Mouse (Mus musculus): ENCODE results near the gene Cfc1. TPM values are rescaled to one million over a fixed set of nuclear protein-coding genes. Genes with fewer than 3 reads are reported as not detected.

The Cfc1 gene
- polyA plus RNA-seq, 1 experiment from 2014 or later = 1.3 TPM

DNA sequence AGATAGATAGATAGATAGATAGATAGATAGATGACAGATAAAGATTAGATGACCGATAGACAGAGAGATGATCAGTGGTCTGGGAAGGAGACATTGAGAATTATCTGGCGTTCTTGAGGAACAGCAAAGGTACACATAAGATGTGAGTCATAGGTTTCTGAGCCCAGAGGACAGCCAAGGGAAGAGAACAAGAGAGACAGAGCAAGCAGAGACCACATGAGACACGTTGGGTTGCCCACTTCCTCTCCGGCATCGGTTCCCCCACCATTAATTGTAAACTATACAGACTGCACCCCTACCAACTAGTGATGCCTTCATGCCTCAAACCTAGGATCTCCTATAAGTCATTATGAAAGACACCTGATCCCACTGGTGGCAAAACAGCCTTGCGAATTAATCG, 18.8 kb downstream of the Cfc1 start:
- Histone ChIP-seq H3K27ac (replicated peaks) (no peak overlapping the region), H3K4me3 (replicated peaks) (no peak overlapping the region), H3K27me3 (no peaks in the 10 kb centered on the region), H3K36me3 (no peaks in the 10 kb centered on the region), H3K4me2 (replicated peaks) (no peak overlapping the region), H3K4me1 (no peaks in the 10 kb centered on the region), H3K9ac (no peak overlapping the region), H3K9me3 (replicated peaks) (no peaks in the 10 kb centered on the region)
- WGBS = 82% methylated on average over 7 of the region's 7 CpGs
- no peak for ATAC-seq (ENCODE audit: insufficient number of reproducible peaks, low FRiP score, low TSS enrichment, low read depth)

DNA sequence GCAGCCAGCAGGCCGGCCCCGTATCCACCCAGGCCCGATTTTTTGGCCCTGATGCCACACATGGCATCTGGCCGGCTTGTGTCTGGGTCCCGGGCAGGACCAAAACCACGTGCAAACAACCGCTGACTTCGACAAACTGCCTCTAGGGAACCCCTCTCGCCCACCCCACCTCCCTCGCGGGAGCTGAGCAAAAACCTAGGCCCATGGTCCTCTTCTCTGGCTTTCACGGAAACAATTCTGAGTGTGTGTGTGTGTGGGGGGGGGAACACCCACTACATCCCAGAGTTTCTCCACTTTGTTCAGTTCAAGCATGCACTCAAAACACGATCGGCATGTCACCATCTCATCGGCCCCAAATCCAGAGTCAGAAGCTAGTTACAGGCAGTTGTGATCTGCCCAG, 25.4 kb downstream of the Cfc1 start, which contains the start of gene Prss40:
Prss40 (minus strand) TSS at position 101 of the 400 bp plus-strand sequence.
- ATAC-seq (ENCODE audit: insufficient number of reproducible peaks, low FRiP score, low TSS enrichment, low read depth) = no peak
- no peak within 1 kb of the TSS for H3K4me2 ChIP-seq (replicated peaks)
- no peak within 1 kb of the TSS for H3K4me3 ChIP-seq (replicated peaks)
- no peaks in the 10 kb centered on the region for H3K9me3 ChIP-seq (replicated peaks)
- no peaks in the 10 kb centered on the region for H3K27me3 ChIP-seq
- no peak within 1 kb of the TSS for H3K27ac ChIP-seq (replicated peaks)
- no peaks in the 10 kb centered on the region for H3K36me3 ChIP-seq
- WGBS = 83% methylated on average over 15 of the region's 15 CpGs
- H3K4me1 ChIP-seq = no peaks in the 10 kb centered on the region
- H3K9ac ChIP-seq = no peak within 1 kb of the TSS

DNA sequence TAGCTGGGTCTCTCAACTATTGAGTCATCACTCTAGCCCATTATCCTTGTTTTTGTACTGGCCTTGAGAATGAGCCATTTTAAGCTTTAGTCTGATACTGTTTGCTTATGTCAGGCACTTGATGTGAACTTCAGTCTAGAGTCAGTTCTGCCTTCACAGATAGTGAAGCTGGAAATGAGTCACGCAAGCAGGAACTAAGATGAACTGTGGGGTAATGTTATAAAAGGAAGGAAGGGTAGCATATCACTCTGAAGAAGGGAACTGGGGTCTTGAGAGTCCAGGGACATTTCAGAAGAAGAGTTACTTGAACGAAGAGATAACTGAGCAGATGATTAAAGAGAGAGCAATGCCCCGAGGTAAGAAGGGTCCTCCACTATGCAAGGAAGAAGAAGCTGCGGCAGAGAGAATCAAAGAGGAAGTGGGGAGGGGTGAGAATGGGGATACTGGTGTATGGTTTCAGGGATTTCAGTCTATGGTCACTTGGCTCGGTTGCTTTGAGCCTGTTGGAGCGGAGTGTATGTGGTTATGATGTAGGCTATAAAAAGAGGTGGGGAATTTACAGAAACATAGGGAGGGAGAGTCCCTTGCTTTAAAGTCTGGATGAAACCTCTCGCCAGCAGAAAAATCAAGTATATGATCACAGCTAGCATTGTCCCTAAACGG, 29.1 kb downstream of the Cfc1 start:
- no peak for ATAC-seq (ENCODE audit: insufficient number of reproducible peaks, low FRiP score, low TSS enrichment, low read depth)
- 72% methylated on average over 8 of the region's 8 CpGs for WGBS
- Histone ChIP-seq H3K4me1 (no peaks in the 10 kb centered on the region), H3K4me3 (replicated peaks) (no peak overlapping the region), H3K9ac (no peak overlapping the region), H3K9me3 (replicated peaks) (no peaks in the 10 kb centered on the region), H3K4me2 (replicated peaks) (no peak overlapping the region), H3K27me3 (no peaks in the 10 kb centered on the region), H3K27ac (replicated peaks) (no peak overlapping the region), H3K36me3 (no peaks in the 10 kb centered on the region)

DNA sequence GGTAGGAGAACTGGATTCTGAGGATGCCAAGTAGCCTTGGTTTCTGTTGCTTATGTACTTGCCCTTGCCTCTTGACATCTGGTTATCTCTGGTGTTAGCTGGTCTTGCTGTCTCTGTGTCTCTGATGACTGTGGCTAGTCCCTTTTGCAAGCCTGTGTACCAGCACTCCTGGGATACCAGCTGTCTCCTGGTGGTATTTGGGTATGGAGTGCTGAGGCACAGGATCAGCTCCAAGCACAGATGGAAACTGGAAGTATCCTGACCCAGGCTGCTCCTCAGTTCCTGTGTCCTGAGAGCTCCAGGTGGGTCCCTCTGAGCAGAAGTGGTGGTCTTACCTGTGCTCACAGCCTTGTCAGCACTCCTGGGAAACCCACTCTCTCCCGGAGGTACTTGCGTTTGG, 32.7 kb downstream of the Cfc1 start:
- Histone ChIP-seq H3K9me3 (replicated peaks) (no peaks in the 10 kb centered on the region), H3K27me3 (no peaks in the 10 kb centered on the region), H3K4me1 (no peaks in the 10 kb centered on the region), H3K4me2 (replicated peaks) (no peak overlapping the region), H3K9ac (no peak overlapping the region), H3K36me3 (no peaks in the 10 kb centered on the region), H3K27ac (replicated peaks) (no peak overlapping the region), H3K4me3 (replicated peaks) (no peak overlapping the region)
- ATAC-seq (ENCODE audit: insufficient number of reproducible peaks, low FRiP score, low TSS enrichment, low read depth) = no peak
- 98% methylated on average over 2 of the region's 2 CpGs for WGBS

DNA sequence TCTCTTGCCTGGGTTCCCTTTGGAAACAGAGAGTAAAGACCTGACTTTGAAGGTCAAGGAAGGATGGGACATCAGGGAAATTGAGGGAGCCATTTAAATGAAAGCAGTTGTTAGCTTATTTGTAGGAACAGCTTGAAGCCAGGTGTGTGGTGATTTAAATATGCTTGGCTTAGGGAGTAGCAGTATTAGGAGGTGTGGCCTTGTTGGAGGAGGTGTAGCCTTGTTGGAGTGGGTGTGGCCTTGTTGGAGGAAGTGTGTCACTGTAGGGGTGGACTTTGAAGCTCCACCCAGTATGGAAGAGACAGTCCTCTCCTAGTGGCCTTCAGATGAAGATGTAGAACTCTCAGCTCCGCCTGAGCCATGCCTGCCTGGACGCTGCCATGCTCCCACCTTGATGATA, 34.4 kb downstream of the Cfc1 start:
- Histone ChIP-seq H3K27ac (replicated peaks) (no peak overlapping the region), H3K27me3 (no peaks in the 10 kb centered on the region), H3K9ac (no peak overlapping the region), H3K4me1 (no peaks in the 10 kb centered on the region), H3K36me3 (no peaks in the 10 kb centered on the region), H3K4me2 (replicated peaks) (no peak overlapping the region), H3K4me3 (replicated peaks) (no peak overlapping the region), H3K9me3 (replicated peaks) (no peaks in the 10 kb centered on the region)
- WGBS = 94% methylated on average over 2 of the region's 2 CpGs
- ATAC-seq (ENCODE audit: insufficient number of reproducible peaks, low FRiP score, low TSS enrichment, low read depth) = no peak

DNA sequence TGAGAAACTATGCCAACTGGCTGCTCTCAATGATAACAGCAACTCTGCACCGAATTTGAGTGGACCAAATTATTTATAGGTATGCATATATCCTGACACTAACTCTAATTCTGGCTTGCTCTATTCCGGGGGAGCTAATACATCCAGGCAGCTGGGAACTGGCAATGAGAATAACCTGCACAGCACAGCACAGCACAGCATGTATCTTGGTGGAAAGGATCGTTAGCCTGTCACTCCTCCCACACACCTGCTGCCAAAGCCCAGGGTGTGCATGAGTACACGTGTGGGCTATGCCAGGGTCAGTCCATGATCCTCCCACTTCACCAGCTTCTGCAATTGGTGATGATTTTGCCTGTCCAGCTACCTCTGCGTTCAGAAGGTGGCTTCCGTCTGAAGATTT, 36.0 kb downstream of the Cfc1 start:
- no peak overlapping the region for H3K4me3 ChIP-seq (replicated peaks)
- H3K9ac ChIP-seq = no peak overlapping the region
- H3K4me1 ChIP-seq = no peaks in the 10 kb centered on the region
- H3K36me3 ChIP-seq = no peaks in the 10 kb centered on the region
- WGBS = 72% methylated on average over 6 of the region's 6 CpGs
- H3K27me3 ChIP-seq = peaks cover 3% of the 10 kb centered on the region; the same call in 1 of the 2 replicates
- H3K4me2 ChIP-seq (replicated peaks) = no peak overlapping the region
- ATAC-seq (ENCODE audit: insufficient number of reproducible peaks, low FRiP score, low TSS enrichment, low read depth) = no peak
- no peak overlapping the region for H3K27ac ChIP-seq (replicated peaks)
- H3K9me3 ChIP-seq (replicated peaks) = no peaks in the 10 kb centered on the region

DNA sequence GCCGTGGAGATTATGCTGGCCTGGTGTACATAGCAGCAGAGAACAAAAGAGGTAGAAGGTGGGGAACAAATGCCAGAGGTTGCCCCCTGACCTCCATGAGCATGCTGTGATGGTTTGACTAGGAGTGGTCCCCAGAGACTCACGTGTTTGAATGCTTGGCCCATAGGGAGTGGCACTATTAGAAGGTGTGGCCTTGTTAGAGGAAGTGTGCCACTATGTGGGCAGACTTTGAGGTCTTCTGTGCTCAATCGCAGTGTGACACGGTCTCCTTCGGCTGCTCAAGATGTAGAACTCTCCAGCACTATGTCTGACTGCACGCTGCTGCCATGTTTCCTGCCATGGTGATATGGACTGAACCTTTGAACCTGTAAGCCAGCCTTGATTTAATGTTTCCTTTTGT, 37.8 kb downstream of the Cfc1 start:
- WGBS = 86% methylated on average over 6 of the region's 6 CpGs
- peaks cover 8% of the 10 kb centered on the region; the same call in 1 of the 2 replicates for H3K27me3 ChIP-seq
- ATAC-seq (ENCODE audit: insufficient number of reproducible peaks, low FRiP score, low TSS enrichment, low read depth) = no peak

DNA sequence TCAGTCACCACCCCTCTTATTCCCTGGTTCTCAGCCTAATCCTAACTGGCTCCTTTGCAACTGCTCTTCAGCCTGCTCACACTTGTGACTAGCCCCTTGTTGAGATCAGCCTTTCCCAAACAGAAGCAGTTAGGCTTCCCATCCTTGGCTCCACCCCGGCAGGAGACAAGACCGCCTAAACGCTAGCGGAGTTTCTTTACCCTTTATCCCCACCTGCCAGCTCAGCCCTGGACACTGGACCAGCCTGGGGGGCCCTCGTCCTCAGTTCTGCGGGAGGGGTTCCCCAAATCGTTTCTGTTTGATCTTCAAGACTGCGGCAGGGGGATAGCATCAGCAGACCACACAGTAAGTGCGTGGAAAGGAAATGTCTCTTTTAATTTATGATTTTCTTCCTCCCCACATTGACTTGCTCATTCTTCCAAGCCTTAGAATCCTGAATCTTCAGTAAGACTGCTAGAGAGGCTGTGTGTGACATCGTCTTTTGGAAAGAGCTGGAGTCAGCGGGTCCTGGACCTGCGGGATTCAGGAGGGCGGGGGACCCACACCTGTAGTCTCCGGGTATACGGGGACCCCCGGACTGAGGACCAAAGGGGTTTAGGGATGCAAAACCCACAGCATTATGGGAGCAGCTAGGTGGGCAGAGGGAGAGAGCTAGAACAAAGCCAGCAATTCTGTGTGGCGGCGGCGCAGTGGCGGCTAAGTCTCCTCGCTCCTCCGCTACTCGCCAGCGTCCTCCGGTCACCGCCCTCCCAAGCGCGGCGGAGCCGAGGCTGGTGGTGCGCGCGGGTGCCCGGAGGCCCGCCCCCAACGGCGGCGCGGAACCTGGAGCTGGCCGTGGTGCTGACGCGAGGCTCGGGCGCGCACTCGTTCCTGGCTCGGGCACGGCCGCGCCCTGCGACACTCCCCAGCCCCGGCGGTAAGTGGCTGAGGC, 43.7 kb downstream of the Cfc1 start, which contains the start of gene Amer3:
Amer3 (plus strand) TSS at position 807 of the 931 bp plus-strand sequence.
- no peak within 1 kb of the TSS for H3K9ac ChIP-seq
- peak; percentile 87 for ATAC-seq (ENCODE audit: insufficient number of reproducible peaks, low FRiP score, low TSS enrichment, low read depth)
- H3K4me3 ChIP-seq (replicated peaks) = peak within 1 kb of the TSS; percentile 40
- H3K4me2 ChIP-seq (replicated peaks) = peak within 1 kb of the TSS; percentile 67
- under 1% methylated on average over 51 of the region's 53 CpGs for WGBS
- peaks cover 36% of the 10 kb centered on the region for H3K27me3 ChIP-seq
- no peak within 1 kb of the TSS for H3K27ac ChIP-seq (replicated peaks)
- peaks cover 14% of the 10 kb centered on the region; the same call in 1 of the 2 replicates for H3K4me1 ChIP-seq
- H3K36me3 ChIP-seq = no peaks in the 10 kb centered on the region
- H3K9me3 ChIP-seq (replicated peaks) = no peaks in the 10 kb centered on the region

More for the DNA sequence above, 37.8 kb downstream of the Cfc1 start:
- Histone ChIP-seq H3K4me3 (replicated peaks) (no peak overlapping the region), H3K9ac (no peak overlapping the region), H3K4me1 (no peaks in the 10 kb centered on the region), H3K9me3 (replicated peaks) (no peaks in the 10 kb centered on the region), H3K4me2 (replicated peaks) (no peak overlapping the region), H3K27ac (replicated peaks) (no peak overlapping the region), H3K36me3 (no peaks in the 10 kb centered on the region)

DNA sequence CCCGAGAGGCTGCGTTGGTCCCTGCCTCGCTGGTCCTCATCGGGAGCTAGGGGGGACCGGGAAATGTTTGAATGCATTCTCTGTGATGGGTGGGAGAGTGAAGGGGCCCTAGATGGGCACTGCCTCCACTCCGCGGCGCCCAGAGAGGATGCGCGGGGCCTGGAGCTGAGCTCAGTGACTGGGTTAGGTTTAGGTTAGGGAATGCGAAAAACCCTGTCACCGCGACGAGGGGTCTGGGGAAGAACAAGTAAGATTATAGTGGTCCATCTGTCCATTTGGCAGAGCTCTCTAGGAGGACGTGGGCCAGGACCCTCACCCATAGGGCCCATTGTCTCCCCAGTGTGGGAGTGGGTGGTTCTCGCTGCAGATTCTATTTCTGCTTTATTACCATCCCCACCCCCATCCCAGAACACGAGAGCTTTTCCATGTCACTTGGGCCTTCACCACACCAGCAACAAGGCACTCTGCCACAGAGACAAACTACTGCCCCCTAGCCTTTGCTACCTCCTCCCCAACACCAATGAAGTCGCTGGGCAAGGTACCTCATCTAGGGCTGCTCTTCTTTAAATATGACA, 44.4 kb downstream of the Cfc1 start:
- H3K4me2 ChIP-seq (replicated peaks) = peak overlapping the region; percentile 67
- ATAC-seq (ENCODE audit: insufficient number of reproducible peaks, low FRiP score, low TSS enrichment, low read depth) = no peak
- WGBS = under 1% methylated on average over 18 of the region's 18 CpGs
- H3K9ac ChIP-seq = no peak overlapping the region
- no peak overlapping the region for H3K27ac ChIP-seq (replicated peaks)
- H3K27me3 ChIP-seq = peaks cover 36% of the 10 kb centered on the region
- no peaks in the 10 kb centered on the region for H3K36me3 ChIP-seq
- peaks cover 14% of the 10 kb centered on the region; the same call in 1 of the 2 replicates for H3K4me1 ChIP-seq
- no peaks in the 10 kb centered on the region for H3K9me3 ChIP-seq (replicated peaks)
- H3K4me3 ChIP-seq (replicated peaks) = peak overlapping the region; percentile 40

DNA sequence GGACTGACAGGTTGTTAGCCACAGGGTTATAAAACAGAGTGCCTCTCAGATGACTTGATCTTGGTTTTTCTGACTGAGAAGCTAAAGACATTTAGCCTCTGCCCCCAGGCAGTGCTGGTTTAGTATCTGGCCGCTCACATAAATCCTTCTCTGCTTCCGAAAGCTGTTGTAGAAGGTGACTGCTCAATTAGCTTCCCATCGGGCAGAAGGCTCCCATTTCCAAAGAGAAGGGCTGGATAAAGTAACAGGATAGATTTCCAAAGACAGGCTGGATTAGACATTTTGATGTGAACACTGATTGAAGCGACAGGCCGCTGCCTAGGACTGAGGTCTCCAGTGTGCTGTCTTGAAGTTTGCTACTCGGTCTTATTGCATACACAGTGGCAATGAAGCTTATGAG, 46.8 kb downstream of the Cfc1 start:
- H3K9ac ChIP-seq = no peak overlapping the region
- H3K36me3 ChIP-seq = no peaks in the 10 kb centered on the region
- H3K4me3 ChIP-seq (replicated peaks) = no peak overlapping the region
- WGBS = 53% methylated on average over 6 of the region's 6 CpGs
- no peak for ATAC-seq (ENCODE audit: insufficient number of reproducible peaks, low FRiP score, low TSS enrichment, low read depth)
- H3K4me2 ChIP-seq (replicated peaks) = no peak overlapping the region
- peaks cover 29% of the 10 kb centered on the region for H3K27me3 ChIP-seq
- H3K4me1 ChIP-seq = peaks cover 14% of the 10 kb centered on the region; the same call in 1 of the 2 replicates
- H3K9me3 ChIP-seq (replicated peaks) = no peaks in the 10 kb centered on the region
- H3K27ac ChIP-seq (replicated peaks) = no peak overlapping the region

DNA sequence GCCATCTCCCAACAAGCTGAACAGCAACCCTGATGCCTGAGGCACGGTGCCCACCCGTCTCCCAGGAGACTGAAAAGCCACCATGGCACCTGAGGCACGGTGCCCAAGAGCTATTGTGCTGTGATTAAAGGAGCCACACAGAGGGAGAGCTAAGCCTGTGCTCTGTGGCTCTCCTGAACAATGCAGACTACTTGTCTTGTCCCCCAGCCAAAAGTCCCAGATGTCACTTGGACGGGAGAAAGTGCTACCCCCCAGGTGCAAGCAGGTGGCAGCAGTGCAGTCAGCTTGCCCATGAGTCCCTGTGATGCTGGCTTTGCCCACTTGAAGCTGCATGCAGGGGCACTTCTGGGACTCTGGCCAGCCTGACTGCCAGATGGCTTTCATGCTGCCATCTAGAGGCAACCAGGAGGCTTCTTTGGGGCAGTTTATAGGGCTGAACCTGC, 48.4 kb downstream of the Cfc1 start:
- Histone ChIP-seq H3K9me3 (replicated peaks) (no peaks in the 10 kb centered on the region), H3K27ac (replicated peaks) (no peak overlapping the region), H3K36me3 (no peaks in the 10 kb centered on the region), H3K4me2 (replicated peaks) (no peak overlapping the region), H3K9ac (no peak overlapping the region), H3K4me3 (replicated peaks) (no peak overlapping the region), H3K27me3 (peaks cover 22% of the 10 kb centered on the region), H3K4me1 (peaks cover 13% of the 10 kb centered on the region; the same call in 1 of the 2 replicates)
- ATAC-seq (ENCODE audit: insufficient number of reproducible peaks, low FRiP score, low TSS enrichment, low read depth) = no peak
- 19% methylated on average over 4 of the region's 4 CpGs for WGBS

Data from embryonic facial prominence, embryonic 15.5 days (tissue).